Mouse (Mus musculus) kidney, embryonic 14.5 days (tissue): ENCODE results near the gene Mfsd11. TPM values are rescaled to one million over a fixed set of nuclear protein-coding genes. Genes with fewer than 3 reads are reported as not detected.
A peak's percentile ranks its signal among the peaks of the same experiment; 100 is the strongest.

ENCODE experiments used
- ATAC-seq: fragments of 200-750 bp; cut with Nextera tagmentation; 2 replicates; pipeline ENCODE4 v1.8.0; 2017; ENCODE audit warnings: moderate number of reproducible peaks, mild to moderate bottlenecking, moderate TSS enrichment, moderate library complexity; ENCODE audit not compliant: low FRiP score, low TSS enrichment
- H3K27ac ChIP-seq: fragments of 300-500 bp; sonication (generic); 2 replicates; pipeline ENCODE4 v1.5.1; 2014; ENCODE audit warnings: low read depth, mild to moderate bottlenecking, low read length, moderate library complexity, mixed read lengths
- H3K27me3 ChIP-seq: fragments of 300-500 bp; sonication (generic); 2 replicates; pipeline ENCODE4 v1.6.1; 2014; ENCODE audit warnings: mild to moderate bottlenecking, low read length; ENCODE audit not compliant: control insufficient read depth, insufficient read depth
- H3K36me3 ChIP-seq: fragments of 300-500 bp; sonication (generic); 2 replicates; pipeline ENCODE4 v1.6.1; 2014; ENCODE audit warnings: low read length, mixed read lengths; ENCODE audit not compliant: control insufficient read depth, insufficient read depth
- H3K4me1 ChIP-seq: fragments of 300-500 bp; sonication (generic); 2 replicates; pipeline ENCODE4 v1.6.1; 2014; ENCODE audit warnings: low read length, mixed read lengths; ENCODE audit not compliant: control insufficient read depth, insufficient read depth
- H3K4me2 ChIP-seq: fragments of 300-500 bp; sonication (generic); replicated peaks from 2 replicates; pipeline ENCODE4 v1.6.1; 2014; ENCODE audit warnings: low read depth, mild to moderate bottlenecking, low read length
- H3K4me3 ChIP-seq: fragments of 300-500 bp; sonication (generic); 2 replicates; pipeline ENCODE4 v1.5.1; 2014; ENCODE audit warnings: mild to moderate bottlenecking, low read length
- H3K9ac ChIP-seq: fragments of 300-500 bp; sonication (generic); 2 replicates; pipeline ENCODE4 v1.6.1; 2014; ENCODE audit warnings: low read depth, mild to moderate bottlenecking, low read length, moderate library complexity
- H3K9me3 ChIP-seq: fragments of 300-500 bp; sonication (generic); 2 replicates; pipeline ENCODE4 v1.6.1; 2016; ENCODE audit warnings: low read length; ENCODE audit not compliant: control insufficient read depth
- WGBS: fragments of 180-500 bp; shearing (Covaris S2); extraction: QIAGEN DNeasy Blood & Tissue Kit; methylation state at CpG from one replicate; pipeline ENCODE4 v1.1.7; 2014; 5-methylcytosine and 5-hydroxymethylcytosine counted together
- polyA plus RNA-seq: library from polyadenylated mRNA; unstranded; fragments of >200 nt; fragmentation: Nextera tagmentation; extraction: Ambion mirVana; gene quantifications from 2 replicates; pipeline ENCODE4 v1.2.1, GENCODE M21; 2014

Gene Mfsd11
- polyA plus RNA-seq, 1 experiment from 2014 or later, result 35.0 TPM

DNA sequence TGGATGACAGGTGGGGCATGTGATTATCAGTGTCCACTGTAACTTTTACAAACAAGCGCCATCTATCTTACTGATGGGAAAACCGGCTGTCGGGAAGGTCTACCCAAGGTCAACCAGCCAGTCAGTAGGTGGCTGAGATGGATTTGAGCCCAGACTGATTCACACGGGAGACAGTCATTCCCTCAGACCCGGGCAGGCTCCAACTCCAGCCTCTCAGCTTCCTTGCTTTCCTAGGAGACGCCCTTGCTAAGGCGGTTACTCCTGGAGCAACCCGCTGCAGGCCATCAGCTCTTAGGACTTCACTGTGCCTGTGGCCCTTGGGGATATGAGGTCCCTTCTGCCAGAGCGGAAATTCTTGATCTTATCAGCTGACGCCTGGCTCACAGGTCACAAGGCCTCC lies 12.2 kb downstream of the Mfsd11 start:
- peaks cover 55% of the 10 kb centered on the region for H3K36me3 ChIP-seq
- no peak overlapping the region for H3K4me2 ChIP-seq
- H3K4me1 ChIP-seq, result no peaks in the 10 kb centered on the region
- H3K9ac ChIP-seq, result no peak overlapping the region
- no peaks in the 10 kb centered on the region for H3K9me3 ChIP-seq
- no peak overlapping the region for H3K27ac ChIP-seq
- no peaks in the 10 kb centered on the region for H3K27me3 ChIP-seq
- H3K4me3 ChIP-seq, result no peak overlapping the region
- no peak for ATAC-seq
- 73% methylated on average over 10 of the region's 10 CpGs for WGBS

DNA sequence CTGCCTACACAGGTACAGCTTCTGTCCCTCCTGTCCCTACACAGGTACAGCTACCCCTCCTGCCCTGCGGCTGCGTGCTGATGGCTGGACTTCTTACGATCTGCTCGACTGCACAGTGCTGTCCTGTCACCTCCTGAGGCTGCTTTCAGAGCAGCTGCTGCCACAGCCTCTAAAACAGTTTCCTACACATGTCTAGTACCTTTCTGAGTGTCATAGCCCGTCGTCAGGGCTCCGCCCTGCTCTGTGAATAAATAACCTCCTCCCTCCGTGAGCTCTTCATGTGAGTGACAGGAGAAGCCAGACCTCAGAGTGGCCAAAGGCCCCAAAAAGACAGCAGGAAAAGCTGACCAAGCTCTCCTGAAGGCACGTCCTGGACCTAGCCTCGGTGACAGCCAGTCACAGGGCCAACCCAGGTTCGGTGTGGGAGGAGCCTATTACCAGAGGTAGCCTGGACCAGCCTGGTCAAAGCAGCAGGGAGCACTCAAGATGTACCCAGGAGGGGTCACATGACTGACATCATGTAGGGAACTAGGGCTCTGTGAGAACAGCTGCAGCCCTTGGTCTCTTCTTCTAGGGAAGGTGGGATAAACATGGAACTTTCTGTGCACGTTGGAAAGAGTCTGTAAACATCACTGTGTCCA lies 13.8 kb downstream of the Mfsd11 start:
- no peak overlapping the region for H3K4me3 ChIP-seq
- no peaks in the 10 kb centered on the region for H3K4me1 ChIP-seq
- H3K4me2 ChIP-seq, result no peak overlapping the region
- no peak overlapping the region for H3K27ac ChIP-seq
- no peak overlapping the region for H3K9ac ChIP-seq
- peak; percentile 66 for ATAC-seq
- no peaks in the 10 kb centered on the region for H3K27me3 ChIP-seq
- 64% methylated on average over 12 of the region's 12 CpGs for WGBS
- no peaks in the 10 kb centered on the region for H3K9me3 ChIP-seq
- peaks cover 44% of the 10 kb centered on the region for H3K36me3 ChIP-seq

DNA sequence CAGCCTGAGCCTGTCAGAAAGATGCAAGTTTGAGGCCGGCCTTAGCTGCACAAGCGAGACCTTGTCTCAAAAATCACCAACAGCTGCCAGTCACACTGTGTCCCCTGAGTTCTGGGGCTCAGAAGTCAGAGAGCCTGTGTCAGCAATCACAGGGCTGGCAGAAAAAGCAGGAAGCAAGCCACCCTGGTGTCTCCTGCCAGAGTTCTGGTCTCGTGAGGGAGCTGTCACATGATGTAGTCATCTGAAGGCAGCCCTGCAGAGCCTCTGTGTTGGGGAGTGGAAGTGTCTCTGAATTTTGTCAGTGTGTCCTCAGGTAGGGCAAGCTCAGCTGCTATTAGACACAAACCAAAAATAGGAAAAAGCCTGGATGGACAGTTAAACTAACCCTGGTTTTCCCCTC lies 15.9 kb downstream of the Mfsd11 start:
- WGBS, result 76% methylated on average over 3 of the region's 3 CpGs
- Histone ChIP-seq H3K27me3 (no peaks in the 10 kb centered on the region), H3K4me2 (no peak overlapping the region), H3K9ac (no peak overlapping the region), H3K4me3 (no peak overlapping the region), H3K9me3 (no peaks in the 10 kb centered on the region), H3K27ac (no peak overlapping the region), H3K36me3 (peaks cover 43% of the 10 kb centered on the region), H3K4me1 (no peaks in the 10 kb centered on the region)
- ATAC-seq, result no peak

DNA sequence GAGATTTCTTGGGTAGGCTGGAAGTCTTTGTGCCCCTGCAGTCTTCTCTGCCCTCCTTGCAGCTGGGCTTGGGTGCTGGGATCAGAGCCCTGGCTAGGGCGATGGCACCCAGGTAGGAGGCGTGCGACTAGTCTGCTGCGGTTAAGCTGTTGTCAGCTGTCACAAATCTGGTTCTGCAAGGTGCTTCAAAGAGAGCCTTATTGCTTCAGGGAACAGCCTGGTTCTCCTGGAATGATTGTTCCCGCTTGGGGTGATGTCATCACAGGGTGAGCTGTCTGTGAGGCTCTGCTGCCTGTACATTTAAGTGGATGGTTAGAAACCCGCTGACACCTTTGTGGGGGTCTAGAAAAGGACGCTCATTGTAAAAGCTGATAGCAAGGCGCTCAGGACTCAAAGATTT lies 17.0 kb downstream of the Mfsd11 start:
- Histone ChIP-seq H3K4me1 (no peaks in the 10 kb centered on the region), H3K27me3 (no peaks in the 10 kb centered on the region), H3K36me3 (peaks cover 43% of the 10 kb centered on the region), H3K27ac (no peak overlapping the region), H3K9me3 (no peaks in the 10 kb centered on the region), H3K4me2 (no peak overlapping the region), H3K9ac (no peak overlapping the region), H3K4me3 (no peak overlapping the region)
- 85% methylated on average over 8 of the region's 8 CpGs for WGBS
- ATAC-seq, result no peak

DNA sequence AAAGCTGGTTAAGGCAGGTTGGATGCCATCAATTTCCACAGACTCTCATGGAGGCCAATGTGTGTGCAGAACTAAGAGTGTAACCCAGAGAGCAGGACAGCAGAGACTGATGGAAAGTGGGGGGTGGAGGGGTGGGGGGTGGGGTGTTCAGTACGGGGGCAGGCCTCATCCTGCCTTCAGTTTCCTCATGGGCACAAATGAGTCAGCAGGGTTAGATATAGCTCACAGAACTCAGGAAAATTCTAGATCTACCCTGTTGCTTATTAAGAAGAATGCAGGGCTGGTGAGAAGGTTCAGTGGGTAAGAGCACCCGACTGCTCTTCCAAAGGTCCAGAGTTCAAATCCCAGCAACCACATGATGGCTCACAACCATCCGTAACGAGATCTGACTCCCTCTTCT lies 17.4 kb downstream of the Mfsd11 start:
- Histone ChIP-seq H3K4me1 (no peaks in the 10 kb centered on the region), H3K36me3 (peaks cover 43% of the 10 kb centered on the region), H3K4me3 (no peak overlapping the region), H3K4me2 (no peak overlapping the region), H3K27ac (no peak overlapping the region), H3K9me3 (no peaks in the 10 kb centered on the region), H3K9ac (no peak overlapping the region), H3K27me3 (no peaks in the 10 kb centered on the region)
- 72% methylated on average over 4 of the region's 4 CpGs for WGBS
- no peak for ATAC-seq

DNA sequence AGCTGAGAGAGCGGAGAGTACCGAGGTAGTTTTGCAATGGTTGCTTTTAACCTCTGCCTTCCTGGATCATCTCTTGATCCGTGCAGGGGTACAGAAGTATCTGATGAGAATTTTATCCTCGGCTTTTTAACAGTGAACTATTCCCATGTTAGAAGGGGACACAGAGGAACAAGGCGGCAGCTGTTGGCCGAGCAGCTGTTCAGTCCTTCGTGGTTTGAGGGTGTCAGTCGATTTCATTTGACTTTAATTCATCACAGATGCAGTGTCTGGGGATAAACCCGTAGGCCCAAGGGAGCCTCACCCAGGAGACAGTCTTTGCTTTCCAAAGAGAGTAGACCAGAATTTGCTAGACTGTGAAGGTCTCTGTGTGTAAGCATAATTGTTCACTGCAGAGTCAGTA lies 19.3 kb downstream of the Mfsd11 start:
- no peak for ATAC-seq
- H3K27ac ChIP-seq, result no peak overlapping the region
- H3K4me3 ChIP-seq, result no peak overlapping the region
- no peaks in the 10 kb centered on the region for H3K27me3 ChIP-seq
- WGBS, result 94% methylated on average over 9 of the region's 9 CpGs
- H3K9ac ChIP-seq, result no peak overlapping the region
- no peaks in the 10 kb centered on the region for H3K4me1 ChIP-seq
- no peak overlapping the region for H3K4me2 ChIP-seq
- H3K9me3 ChIP-seq, result no peaks in the 10 kb centered on the region
- H3K36me3 ChIP-seq, result peaks cover 31% of the 10 kb centered on the region

DNA sequence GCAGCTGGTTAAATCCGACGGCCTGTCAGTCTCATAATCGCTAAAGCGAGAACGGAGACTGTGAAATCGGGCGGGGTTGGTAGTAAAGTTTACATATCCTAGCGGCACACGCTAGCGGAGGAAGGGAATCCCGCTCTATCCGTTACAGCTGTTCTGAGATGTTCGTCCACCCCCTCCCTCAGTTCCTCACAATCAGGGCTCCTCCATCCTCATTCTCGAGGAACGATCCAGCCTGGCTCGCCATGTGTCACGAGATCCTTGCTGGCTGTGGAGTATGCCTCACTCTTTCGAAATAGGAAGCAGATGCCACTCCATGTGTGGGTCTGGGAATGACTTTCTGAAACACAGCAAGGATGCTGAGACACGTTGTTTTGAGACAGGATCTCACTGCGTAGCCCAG lies 21.7 kb downstream of the Mfsd11 start:
- Histone ChIP-seq H3K27ac (no peak overlapping the region), H3K36me3 (peaks cover 31% of the 10 kb centered on the region), H3K9ac (no peak overlapping the region), H3K4me2 (no peak overlapping the region), H3K9me3 (no peaks in the 10 kb centered on the region), H3K27me3 (no peaks in the 10 kb centered on the region), H3K4me1 (no peaks in the 10 kb centered on the region), H3K4me3 (no peak overlapping the region)
- WGBS, result 90% methylated on average over 20 of the region's 20 CpGs
- ATAC-seq, result no peak

DNA sequence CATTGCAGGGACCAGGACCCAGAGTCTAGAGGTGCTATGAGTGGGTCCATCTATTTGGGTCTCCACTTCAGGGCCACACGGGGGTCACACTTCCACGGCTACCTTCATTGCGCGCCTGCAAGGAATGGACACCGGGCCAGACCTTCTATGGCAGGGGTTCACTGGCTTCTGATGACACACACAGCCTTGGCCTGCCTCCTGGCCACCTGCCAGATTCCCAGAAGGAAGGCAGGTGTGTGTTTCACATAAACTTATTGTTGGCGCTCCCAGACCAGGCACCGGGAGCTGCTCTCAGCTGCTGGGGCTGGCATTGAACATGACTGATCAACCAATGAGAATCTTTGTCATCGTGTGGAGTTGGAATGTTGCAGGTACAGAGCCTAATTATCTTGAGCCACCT lies 26.2 kb downstream of the Mfsd11 start:
- WGBS, result 80% methylated on average over 8 of the region's 8 CpGs
- ATAC-seq, result no peak
- H3K9ac ChIP-seq, result no peak overlapping the region

DNA sequence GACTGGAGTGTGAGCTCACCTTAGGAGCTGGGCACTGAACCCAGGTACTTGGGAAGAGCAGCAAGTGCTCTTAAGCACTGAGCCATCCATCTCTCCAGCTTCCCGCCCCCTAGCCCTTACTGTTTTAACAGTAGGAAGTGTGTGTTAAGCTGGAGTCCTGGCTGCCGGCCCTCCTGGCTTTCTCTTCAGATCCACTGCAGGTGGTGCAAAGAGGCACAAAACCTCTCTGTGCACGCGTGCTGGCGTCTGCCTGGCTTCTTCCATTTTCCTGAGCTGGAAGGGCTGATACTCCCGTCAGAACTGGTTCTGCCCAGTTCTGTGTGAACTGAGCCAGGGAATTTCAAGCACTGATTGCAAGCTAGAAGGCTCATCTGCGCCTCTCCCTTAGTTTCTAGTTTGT lies 28.6 kb downstream of the Mfsd11 start:
- Histone ChIP-seq H3K27ac (no peak overlapping the region), H3K27me3 (no peaks in the 10 kb centered on the region), H3K9ac (no peak overlapping the region), H3K4me1 (peaks cover 4% of the 10 kb centered on the region; the same call in 1 of the 2 replicates), H3K4me2 (no peak overlapping the region), H3K4me3 (no peak overlapping the region), H3K9me3 (no peaks in the 10 kb centered on the region), H3K36me3 (no peaks in the 10 kb centered on the region)
- 75% methylated on average over 7 of the region's 7 CpGs for WGBS
- no peak for ATAC-seq

More for the DNA sequence above, 26.2 kb downstream of the Mfsd11 start:
- Histone ChIP-seq H3K4me2 (no peak overlapping the region), H3K9me3 (no peaks in the 10 kb centered on the region), H3K4me3 (no peak overlapping the region), H3K4me1 (no peaks in the 10 kb centered on the region), H3K36me3 (peaks cover 10% of the 10 kb centered on the region), H3K27ac (no peak overlapping the region), H3K27me3 (no peaks in the 10 kb centered on the region)
